Mouse (Mus musculus) embryonic stem cell, embryonic (primary cell): Measurements from ENCODE around the gene Gm11172.

Source experiments
- CTCF ChIA-PET, 4 experiments: fragments of 300-600 bp in 2 of 4; fragments of 350-600 bp in 2 of 4; sonication (Branson Sonifier 250); formaldehyde crosslinking; loops; one replicate each; lab custom pipeline; 2022; ENCODE audit warnings: inconsistent platforms in 2 of 4; lab: Charles Lee
- POLR2A ChIA-PET, 4 experiments: fragments of 300-600 bp in 2 of 4; fragments of 350-600 bp in 2 of 4; sonication (Branson Sonifier 250); formaldehyde crosslinking; loops; one replicate each; lab custom pipeline; 2022; ENCODE audit warnings: antibody characterized with exemption in 4 of 4, inconsistent platforms in 1 of 4; lab: Charles Lee

Gm11172 gene

GRCm38 (mm10) chr16:10812865-10813371, at the start of gene Gm11172:
Gene Gm11172 (plus strand): TSS chr16:10812915.
- ChIA-PET CTCF (no interaction called here), POLR2A (interaction anchor here in 2 of 4 experiments (0.6 to 1.3 kb wide), 3 partner anchors 16 to 88 kb away, joined by 3 to 6 read pairs (median 3); no protein-coding TSS in a partner anchor)

- ChIA-PET POLR2A (interaction anchor here in 2 of 4 experiments (0.8 to 3.3 kb wide), 2 partner anchors 23 to 188 kb away, joined by 6 to 9 read pairs; no protein-coding TSS in a partner anchor), CTCF (no interaction called here)
Observed at GRCm38 (mm10) chr16:10763540-10764264, 49.0 kb upstream of the Gm11172 start.

GRCm38 (mm10) chr16:10764323-10764722, 48.4 kb upstream of the Gm11172 start:
- POLR2A ChIA-PET = interaction anchor here in 2 of 4 experiments (0.5 to 3.3 kb wide), 2 partner anchors 22 to 166 kb away, joined by 3 to 9 read pairs; no protein-coding TSS in a partner anchor
- CTCF ChIA-PET = no interaction called here

DNA sequence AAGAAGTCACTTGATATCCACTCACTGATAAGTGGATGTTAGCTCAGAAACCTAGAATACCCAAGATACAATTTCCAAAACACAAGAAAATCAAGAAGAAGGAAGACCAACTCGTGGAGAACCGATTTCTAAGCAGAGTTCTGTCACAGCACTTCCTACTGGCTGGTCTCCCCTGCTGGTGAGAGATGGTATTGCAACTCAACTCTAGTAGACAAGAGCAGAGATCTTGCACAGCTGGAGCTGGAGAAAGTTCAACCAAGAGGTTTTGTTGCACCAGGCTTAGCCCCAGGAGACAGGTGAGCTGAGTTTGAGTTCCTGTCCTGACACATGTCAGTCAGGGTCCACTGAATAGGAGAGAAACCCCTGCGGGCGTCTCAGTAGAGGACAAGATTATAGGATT, 45.6 kb upstream of the Gm11172 start:
- ChIA-PET CTCF (interaction anchor here (0.6 to 1.2 kb wide), 10 partner anchors 15 to 506 kb away, joined by 3 to 5 read pairs (median 3); partner anchors contain the start of gene Tnp2 (in 1 of the 4)), POLR2A (interaction anchor here in 1 of 4 experiments (1.0 kb wide), 1 partner anchor 127 kb away, joined by 3 read pairs; no protein-coding TSS in a partner anchor)

- ChIA-PET POLR2A (interaction anchor here in 1 of 4 experiments (1.2 kb wide), 1 partner anchor 9 kb away, joined by 3 read pairs; no protein-coding TSS in a partner anchor), CTCF (interaction anchor here in 1 of 4 experiments (0.7 kb wide), 1 partner anchor 9 kb away, joined by 3 read pairs; no protein-coding TSS in a partner anchor)
Observed at GRCm38 (mm10) chr16:10768821-10769220, 43.9 kb upstream of the Gm11172 start.

DNA sequence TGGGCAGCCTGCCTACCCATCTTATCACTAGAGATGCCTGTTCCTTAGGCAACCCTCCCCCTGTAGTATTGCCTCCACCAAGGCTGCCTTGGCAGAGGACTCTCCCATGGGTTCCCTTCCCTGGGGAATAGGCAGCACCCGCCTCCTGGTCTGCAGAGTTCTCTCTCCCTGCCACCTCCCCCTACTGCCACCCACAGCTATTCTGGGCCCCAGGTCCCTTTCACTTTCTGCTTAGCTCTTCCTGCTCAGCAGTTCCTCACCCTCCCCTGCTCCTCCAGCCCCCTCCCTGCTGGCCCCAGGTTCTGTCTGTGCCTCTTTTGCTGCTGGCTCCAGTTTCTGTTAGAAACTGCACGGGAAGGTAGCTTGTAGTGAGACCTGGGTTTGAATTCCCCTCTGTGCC, 43.1 kb upstream of the Gm11172 start:
- CTCF ChIA-PET = interaction anchor here (0.6 to 1.4 kb wide), 7 partner anchors 12 to 430 kb away, joined by 3 to 4 read pairs (median 3); no protein-coding TSS in a partner anchor
- POLR2A ChIA-PET = interaction anchor here in 3 of 4 experiments (0.7 to 1.2 kb wide), 3 partner anchors 10 to 116 kb away, joined by 3 to 4 read pairs (median 3); no protein-coding TSS in a partner anchor

DNA sequence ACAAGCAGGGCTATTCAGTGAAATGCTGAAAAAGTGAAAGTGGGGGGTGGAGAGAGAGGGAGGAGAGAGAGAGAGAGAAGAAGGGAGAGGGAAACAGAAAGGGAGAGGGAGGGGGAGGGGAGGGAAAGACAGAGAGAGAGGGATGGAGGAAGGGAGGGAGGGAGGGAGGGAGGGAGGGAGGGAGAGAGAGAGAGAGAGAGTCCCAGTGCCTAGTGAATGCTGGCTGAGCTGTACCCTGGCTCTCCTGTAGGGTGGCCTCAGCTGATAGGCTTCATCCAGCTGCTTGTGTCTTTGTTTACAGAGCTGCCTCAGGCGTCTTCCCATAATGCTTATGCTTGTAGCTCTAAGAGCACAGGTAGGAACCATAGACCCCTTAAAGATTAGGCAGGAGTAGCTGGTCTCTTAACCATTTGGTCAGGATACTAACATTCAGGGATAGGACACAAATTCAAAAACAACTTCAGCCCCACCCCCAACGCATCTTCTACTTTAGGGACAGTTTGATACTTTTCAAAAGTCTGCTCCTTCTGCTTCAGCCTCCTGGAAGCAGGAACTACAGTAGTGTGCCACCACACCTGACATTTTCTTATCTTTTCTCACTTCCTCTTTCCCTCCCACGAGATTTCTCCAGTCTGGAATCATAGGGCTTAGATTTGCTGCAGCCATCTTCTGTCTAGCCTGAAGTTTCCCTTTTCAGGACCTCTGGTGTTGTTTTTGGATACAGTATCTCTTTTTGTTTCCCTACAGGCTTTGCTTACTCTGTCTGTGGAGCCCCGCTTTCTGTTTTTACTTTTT, 42.0 kb upstream of the Gm11172 start:
- POLR2A ChIA-PET = interaction anchor here in 1 of 4 experiments (0.7 to 1.1 kb wide), 4 partner anchors 14 to 201 kb away, joined by 3 to 6 read pairs (median 3); partner anchors contain the start of gene Socs1
- CTCF ChIA-PET = interaction anchor here in 3 of 4 experiments (0.5 to 1.4 kb wide), 5 partner anchors 10 to 205 kb away, joined by 3 to 5 read pairs (median 4); no protein-coding TSS in a partner anchor

DNA sequence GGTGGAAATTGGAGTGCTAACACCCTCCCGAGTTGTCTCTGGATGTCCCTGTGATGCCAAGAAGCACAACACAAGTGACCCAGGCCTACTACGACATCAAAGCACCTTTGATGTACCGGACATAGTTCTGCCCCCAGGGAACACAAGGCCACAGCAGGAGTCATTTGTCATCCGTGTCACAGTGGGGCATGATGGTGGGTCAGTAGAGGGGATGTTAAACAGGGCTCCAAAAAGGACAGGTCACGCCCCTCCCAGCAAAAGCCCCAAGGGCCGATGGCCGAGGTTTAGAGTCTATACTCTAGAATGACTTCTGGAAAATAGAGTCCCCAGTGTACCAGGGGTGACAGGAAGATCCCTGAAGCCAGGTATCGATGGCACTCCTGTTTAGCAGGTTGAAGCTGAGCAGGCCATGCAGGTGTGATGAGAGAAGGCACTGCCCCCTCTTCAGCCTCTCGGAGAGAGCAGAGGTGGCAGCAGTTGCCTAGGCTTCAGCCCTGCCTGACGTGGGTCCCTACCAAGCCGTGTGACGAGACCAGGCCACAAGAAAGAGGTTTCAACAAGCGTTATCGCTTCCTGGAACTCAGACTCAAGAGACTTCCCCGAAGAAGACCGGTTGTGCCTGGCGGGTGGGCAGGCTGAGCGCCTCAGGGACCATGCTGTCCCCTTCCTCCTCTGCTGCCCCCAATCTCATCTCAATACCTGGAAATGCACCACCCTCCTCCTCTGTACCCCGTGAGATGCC, 40.8 kb upstream of the Gm11172 start:
- POLR2A ChIA-PET = no interaction called here

DNA sequence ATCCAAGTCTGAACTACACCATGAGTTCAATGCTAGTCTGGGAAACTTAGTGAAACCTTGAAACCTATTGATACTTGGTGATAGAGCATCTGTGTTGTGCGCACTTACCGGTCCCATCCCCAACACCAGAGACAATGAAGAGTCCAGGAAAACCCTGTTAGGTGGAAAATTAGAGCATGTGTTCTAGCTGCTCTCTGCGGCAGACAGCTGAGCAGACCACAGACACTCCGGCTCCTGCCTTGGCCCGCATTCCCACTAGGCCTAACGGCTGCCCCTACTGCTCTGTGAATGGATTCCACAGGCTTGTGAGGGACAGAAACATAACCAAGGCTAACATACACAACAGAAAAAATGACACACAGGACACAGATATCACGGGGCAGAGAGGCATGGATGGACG, 39.2 kb upstream of the Gm11172 start:
- POLR2A ChIA-PET = no interaction called here

More for the DNA sequence above, 40.8 kb upstream of the Gm11172 start:
- CTCF ChIA-PET = no interaction called here

GRCm38 (mm10) chr16:10774726-10775125, 38.0 kb upstream of the Gm11172 start:
- CTCF ChIA-PET = interaction anchor here in 2 of 4 experiments (0.6 to 1.6 kb wide), 3 partner anchors 11 to 20 kb away, joined by 3 to 7 read pairs (median 3); partner anchors contain the start of gene Socs1 (in 1 of the 2)

More for the DNA sequence above, 39.2 kb upstream of the Gm11172 start:
- CTCF ChIA-PET = interaction anchor here in 1 of 4 experiments (0.5 kb wide), 1 partner anchor 50 kb away, joined by 5 read pairs; no protein-coding TSS in a partner anchor

DNA sequence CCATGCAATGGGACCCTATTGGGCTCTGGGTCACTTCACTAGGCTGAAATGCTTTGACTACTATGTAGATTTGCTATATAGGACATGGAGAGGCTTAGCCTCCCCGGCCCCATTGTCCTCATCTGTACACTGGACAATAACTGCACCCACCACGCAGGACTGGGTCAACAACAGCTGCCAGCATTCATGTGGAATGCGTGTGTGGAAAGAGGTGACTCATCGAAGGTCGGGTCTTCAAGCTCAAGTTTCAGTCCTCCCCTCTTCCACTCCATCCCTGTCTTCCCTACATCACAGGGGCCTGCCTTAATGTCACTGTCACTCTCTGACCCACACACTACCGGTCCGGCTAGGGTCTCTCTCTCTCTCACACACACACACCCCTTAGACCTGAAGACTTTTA, 36.4 kb upstream of the Gm11172 start:
- CTCF ChIA-PET = interaction anchor here in 1 of 4 experiments (0.5 kb wide), 1 partner anchor 462 kb away, joined by 3 read pairs; no protein-coding TSS in a partner anchor

More at GRCm38 (mm10) chr16:10774726-10775125, 38.0 kb upstream of the Gm11172 start:
- POLR2A ChIA-PET = interaction anchor here in 1 of 4 experiments (0.9 kb wide), 1 partner anchor 243 kb away, joined by 3 read pairs; no protein-coding TSS in a partner anchor

DNA sequence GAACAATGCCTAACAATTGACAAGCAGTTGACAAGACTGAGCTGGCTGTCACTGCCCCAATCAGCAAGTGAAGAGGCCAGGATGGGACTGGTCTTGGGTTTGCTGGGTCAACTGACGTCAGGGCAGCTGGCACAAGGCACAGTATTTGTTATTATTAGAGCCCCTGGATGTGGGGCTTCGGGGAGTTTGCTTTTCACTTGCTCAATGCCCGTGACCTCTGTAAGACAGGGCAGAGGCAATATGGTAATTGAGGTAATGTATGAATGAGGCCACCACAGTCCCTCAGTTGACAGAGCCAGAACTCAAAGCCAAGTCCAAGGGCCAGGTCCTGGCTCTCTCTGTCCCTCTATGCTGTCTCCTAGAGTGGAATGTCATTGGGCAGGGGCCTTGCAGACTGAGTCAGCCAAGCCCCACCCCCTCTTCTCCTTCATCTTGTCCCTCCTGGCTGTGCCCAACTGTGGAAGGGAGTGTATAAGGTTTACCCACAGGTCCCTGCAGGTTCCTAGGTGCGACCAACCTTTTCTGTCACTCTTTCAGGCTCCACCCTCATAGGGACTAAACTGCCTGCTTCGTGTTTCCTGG, 35.0 kb upstream of the Gm11172 start:
- POLR2A ChIA-PET = interaction anchor here in 1 of 4 experiments (0.9 to 1.4 kb wide), 3 partner anchors 9 to 365 kb away, joined by 3 read pairs; partner anchors contain the start of gene Nubp1
- CTCF ChIA-PET = interaction anchor here in 2 of 4 experiments (0.7 to 1.0 kb wide), 3 partner anchors 9 kb away, joined by 3 to 5 read pairs (median 3); no protein-coding TSS in a partner anchor

More for the DNA sequence above, 36.4 kb upstream of the Gm11172 start:
- POLR2A ChIA-PET = interaction anchor here in 2 of 4 experiments (0.7 to 1.1 kb wide), 4 partner anchors 9 to 200 kb away, joined by 3 read pairs; no protein-coding TSS in a partner anchor

GRCm38 (mm10) chr16:10780631-10781120, 32.0 kb upstream of the Gm11172 start:
- POLR2A ChIA-PET = no interaction called here
- CTCF ChIA-PET = no interaction called here

DNA sequence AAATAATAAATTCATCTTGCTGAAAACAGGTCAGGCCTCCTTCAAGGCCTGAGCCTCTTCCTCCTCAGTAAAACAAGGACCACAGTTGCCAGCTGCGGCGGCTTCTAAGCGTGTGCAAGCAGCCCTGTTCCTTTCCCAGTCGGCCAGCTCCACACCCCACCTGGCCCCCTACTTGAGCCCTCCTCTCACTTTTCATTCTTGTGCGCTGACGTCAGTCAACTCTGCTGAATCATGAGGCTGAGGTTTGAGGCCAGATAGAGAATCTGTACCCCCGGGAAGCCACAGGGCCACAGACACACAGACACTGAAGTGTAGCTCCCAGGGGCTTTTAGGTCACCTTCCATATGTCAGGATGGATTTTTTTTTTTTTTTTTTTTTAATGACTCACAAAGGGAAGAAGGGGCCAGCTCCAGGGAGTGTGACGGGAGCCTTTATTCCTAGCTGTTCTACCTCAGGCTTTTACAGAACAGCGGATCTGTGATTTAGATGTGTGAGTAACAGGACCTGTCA, 30.8 kb upstream of the Gm11172 start:
- POLR2A ChIA-PET = interaction anchor here (0.6 to 1.6 kb wide), 10 partner anchors 13 to 496 kb away, joined by 3 to 7 read pairs (median 3); no protein-coding TSS in a partner anchor
- CTCF ChIA-PET = interaction anchor here (0.5 to 1.6 kb wide), 14 partner anchors 15 to 1632 kb away, joined by 3 to 7 read pairs (median 3); no protein-coding TSS in a partner anchor

DNA sequence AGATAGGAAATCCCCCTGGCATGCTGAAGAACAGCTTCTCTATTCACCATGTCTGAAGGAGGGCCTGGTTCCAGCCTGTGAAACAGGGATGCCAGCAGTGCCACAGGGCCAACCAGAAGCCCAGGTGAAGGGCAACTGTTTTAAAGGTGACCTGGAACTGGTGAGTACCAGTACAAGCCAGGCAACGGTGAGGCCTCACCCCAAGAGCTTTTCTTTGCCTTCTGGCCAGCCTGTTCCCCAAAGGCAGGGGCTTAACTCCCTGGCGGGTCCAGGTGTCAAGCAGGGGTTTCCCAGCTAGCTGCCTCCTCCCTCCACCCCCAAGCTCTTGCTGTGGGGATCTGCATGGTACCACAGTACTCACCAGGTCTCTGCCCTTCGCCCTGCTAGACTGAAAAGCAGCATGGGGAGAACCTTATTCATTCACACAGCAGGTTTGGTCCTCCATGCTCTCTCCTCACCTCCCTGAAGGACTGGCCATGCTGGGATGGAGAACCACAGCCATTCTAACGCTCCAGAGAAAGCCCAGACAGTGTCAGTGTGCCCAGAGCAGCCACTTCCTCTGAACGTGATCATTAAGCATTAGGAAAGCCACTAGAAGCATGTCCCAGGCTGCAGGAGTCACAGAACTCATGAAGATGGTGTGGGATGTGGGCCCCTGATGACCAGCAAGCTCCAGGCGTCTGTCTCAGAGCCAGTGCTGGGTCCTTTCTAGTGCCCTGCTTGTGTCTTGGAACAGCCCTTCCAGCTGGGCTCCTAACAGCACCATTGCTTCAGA, 30.2 kb upstream of the Gm11172 start:
- CTCF ChIA-PET = interaction anchor here in 3 of 4 experiments (0.5 to 1.6 kb wide), 10 partner anchors 15 to 416 kb away, joined by 3 to 7 read pairs (median 3); no protein-coding TSS in a partner anchor
- POLR2A ChIA-PET = interaction anchor here in 2 of 4 experiments (0.7 to 1.6 kb wide), 6 partner anchors 23 to 497 kb away, joined by 3 to 7 read pairs (median 3); no protein-coding TSS in a partner anchor
